Mouse (Mus musculus) thymus, postnatal 25 days (tissue): ENCODE data around the gene Car14.
"Not testable (repeated sequence)": the region's sequence is repeated elsewhere in the genome, so short reads cannot be mapped to it uniquely, and the experiment has no call there.

Experiments
- DNase-seq: peaks from one replicate; pipeline ENCODE4 v3.0.0; 2022

The Car14 gene

DNA sequence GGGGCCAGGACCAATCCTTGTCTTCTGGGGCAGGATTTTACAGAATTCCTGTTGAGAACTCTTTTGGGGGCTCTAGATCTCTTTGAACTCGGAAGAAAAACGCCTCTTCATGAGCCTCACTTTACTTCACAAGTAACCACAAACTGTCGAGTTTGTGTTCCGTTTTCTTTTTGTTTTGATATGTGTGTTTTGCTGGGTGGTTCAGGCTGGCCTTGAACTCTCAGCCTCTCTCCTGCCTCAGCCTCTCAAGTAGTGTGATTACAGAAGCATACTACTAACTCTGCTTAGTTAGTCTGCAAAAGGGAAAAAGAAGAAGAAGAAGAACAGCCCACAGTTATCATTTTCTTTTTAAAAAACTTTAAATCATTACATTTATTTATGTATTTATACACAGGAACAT is 19.7 kb upstream of the Car14 start:
- DNase-seq, result peak; percentile 45

DNA sequence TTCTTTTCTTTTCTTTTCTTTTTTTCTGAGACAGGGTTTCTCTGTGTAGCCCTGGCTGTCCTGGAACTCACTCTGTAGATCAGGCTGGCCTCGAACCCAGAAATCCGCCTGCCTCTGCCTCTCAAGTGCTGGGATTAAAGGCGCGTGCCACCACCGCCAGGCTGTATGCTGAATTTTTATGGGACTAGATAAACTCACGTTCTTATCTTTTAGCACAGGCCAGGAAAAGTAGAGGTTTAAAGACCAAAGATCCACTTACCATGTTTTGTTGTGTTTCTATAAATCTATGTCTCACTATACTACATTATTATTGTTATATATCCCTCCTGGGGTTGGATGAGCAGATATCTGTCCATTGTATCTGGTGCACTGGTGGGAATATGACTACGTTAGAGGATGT is 18.9 kb upstream of the Car14 start:
- not testable (repeated sequence) for DNase-seq

DNA sequence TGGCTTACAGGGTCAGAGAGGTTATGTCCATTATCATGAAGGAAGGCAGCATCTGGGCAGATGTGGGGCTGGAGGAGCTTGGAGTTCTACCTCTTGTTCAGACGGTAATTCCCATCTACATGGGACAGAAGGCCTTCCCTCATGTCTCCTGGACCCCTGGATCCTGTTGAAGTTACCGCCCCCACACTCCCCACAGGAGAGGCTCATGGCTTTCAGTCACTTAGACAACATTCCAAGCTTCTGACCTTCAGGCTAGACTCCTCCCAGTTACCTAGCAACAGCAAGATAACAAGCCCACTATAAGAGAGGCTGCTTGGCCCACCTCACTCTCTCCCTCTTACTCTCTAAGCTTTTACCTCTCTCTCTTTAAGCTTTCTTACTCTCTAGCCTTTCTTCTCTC is 16.0 kb upstream of the Car14 start:
- DNase-seq, result not testable (repeated sequence)

DNA sequence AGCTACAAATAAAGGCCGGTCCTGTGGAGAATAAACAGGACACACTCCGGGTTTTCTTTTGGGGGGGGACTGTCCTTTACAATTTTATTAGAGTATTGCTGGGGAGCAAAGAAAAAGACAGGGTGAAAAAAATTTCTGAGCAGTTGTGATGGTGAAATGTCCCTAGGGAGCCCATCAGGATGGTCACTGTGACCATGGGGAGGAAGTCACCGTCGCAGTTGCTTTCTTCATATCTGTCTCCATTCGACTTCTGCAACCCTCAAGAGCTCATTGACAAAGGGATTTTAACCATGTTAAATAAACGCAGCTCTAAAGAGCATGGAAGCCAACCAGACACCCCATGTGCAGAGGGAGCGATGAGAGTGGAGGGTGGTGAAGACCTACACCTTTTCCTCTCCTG is 12.3 kb upstream of the Car14 start:
- DNase-seq, result no peak

DNA sequence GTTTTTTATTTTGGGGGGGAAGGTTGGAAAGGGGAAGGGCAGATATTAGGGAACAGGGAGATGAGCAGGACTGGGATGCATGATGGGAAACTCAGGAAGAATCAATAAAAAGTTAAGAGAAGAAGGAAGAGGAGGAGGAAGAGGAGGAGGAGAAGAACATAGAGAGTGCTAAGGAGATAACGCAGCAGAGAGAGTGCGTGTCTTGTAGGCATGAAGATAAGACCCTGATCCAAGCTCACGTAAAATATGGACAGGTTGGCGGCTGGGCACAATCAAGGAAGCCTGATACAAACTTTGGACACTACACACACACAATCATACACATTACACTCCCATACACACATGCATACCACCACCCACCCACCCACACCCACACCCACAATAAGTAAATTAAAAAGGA is 10.2 kb upstream of the Car14 start:
- DNase-seq, result no peak

DNA sequence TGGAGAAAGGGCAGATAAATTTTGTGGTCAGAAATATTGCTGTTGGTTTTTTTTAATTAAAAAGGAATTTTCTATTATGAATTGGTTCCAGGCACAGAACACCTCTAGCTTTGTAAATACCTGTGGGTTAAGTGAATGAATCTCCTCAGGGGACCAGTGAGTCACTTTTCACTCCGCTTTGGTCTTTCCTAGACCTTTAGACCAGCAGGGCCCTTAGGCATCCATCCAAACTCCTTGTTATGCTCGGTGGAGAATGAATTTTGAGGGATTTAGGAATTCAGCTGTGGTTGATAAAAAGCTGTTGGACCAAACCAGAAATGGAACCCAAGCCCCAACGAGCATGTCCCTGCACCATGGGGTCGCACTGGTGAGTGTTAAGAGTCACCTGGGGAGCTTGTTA is 3.1 kb upstream of the Car14 start:
- no peak for DNase-seq

DNA sequence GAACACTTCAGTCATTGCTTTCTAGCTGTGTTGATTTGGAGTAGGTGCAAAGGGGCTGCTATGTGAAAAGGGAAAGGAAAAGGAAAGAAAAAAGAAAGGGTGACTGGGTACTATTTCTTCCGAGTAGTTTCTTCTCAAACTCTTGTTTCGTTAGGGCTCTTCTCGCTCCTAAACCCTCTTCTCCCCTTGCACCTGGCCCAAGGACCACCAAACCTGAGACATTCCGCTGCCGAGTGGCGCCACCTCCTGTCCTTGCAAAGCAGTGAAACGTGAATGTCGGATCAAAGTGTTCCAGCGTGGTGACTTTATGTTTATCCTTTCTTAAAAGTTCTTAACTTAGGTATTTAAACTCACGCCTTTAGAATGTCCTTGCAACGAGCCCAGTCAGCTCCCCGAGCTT is 2.4 kb upstream of the Car14 start:
- peak; percentile 84 for DNase-seq

DNA sequence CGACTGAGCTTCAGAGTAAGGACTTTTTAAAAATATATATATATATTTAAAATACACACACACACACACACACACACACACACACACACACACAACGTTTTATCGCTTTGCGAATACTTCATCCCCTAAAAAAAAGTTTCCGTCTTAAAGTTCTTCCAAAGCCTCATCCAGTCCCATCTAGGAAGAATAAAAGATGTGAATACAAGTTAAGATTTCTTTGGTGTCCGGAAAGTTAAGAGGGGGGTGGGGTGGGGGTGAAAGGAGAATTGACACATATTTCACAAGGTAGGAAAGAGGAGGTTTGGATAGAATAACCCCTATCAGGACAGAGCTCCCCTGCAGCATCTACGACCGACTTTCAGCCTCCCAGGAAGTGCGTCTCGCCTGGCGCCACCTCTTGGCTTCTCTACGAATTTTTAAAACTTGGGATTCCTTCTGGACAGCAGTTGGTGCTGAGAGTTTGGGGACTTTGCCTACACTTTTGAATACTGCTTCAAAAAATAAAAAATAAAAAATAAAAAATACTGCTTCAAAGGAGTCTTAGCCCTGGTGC is 1.5 kb upstream of the Car14 start:
- DNase-seq, result peak; percentile 56

DNA sequence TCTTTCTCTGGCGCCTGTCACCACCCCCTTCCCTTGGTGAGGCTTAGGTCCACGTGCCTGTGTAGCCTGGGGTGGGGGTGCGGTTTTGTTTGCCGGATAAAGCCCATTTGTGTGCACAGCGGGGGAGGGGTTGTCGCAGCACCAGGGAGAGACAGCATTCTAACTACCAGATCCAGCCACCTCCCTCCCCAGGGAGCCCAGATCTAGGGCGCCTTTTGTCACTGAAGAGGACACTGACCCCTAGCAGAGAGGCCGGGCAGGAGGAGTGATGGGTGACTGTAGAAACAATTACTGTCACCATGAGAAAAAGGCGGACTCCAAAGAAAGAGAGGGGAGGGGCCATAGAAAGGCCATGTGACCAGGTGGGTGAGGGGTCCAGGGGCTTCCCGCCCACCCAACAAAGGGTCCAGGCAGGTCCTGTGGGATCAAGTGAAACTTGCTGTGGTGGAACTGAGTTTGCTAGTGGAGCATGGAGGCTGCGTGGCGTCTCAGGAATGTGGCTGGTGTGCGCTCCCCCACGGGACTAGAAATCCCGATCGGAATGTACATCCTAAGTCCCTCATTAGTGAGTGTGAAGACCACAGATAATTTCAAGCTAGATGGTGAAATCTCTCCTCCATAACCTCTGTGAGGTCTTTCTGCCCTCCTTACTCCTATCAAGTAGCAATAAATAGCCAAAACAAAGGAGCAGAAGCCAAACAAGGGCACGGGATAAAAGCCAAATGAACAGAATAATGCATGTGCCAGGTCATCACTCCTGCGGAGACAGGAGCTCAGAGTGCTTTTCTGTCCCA is 852 bp upstream of the Car14 start:
- peak; percentile 51 for DNase-seq

DNA sequence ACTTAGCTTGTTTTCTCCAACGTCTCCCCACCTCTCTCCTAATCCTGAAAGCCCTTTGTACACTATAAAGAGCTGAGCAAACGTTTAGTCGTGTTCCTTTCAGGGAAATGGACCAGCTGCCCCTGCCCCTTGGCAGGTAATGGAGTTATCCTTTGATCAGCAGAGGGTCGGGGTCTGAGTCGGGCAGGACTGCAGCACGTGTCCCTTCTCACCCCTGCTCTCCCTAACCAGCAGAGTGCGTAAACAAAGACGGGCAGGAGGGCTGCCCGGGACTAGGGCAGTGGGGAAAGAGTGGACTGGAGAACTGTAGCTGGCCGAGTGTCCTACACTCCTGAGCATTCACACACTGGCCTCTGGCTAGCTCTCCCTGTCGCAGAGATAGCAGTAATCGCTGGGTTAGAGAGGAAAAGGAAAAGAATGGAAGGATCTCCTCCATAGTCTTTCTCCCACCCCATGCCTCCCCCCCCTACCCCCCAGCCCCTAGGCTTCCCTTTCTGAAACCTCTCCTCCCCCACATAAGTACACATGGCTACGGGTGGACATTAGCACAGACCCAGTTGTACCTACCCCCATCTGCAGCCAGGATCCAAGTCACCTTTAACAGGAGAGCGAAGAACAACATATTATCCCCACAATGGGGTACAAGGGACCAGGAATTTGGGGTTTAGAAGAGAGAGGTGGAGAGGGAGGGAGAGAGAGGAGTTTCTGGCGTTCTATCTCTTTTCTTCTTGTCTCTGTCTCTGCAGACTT is 563 bp downstream of the Car14 start:
- DNase-seq, result no peak

DNA sequence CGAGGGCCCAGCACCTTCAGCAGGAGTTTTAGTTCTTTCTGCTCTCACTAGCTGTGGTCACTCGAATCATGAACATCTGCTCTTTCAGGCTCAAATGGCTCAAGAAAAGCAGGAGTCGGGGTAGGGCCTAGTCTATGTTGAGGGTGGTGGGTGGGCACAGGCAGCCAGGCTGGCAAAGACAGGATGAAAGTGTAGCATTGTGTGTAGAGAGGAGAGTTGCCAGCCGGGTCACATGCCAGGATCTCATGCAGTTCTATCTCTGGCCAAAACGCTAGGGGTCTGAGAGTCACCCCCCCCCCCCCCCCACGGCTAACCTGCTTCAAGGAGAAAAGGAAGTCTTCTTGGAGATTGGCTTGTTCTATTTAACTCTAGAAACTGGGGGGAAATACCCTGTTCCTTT is 1.8 kb downstream of the Car14 start:
- DNase-seq, result no peak

DNA sequence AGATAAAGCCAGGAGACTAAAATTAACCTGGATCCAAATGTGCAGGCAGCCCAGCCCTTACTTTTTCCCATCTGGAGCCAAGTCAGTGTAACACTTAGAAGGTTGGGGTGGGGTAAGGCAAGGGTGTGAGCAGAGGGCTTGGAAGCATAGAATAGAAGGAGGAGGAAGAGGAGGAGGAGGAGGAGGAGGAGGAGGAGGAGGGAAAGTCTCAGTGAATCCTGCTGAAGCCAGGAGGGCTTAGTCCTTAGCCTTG is 2.2 kb downstream of the Car14 start:
- DNase-seq, result no peak

DNA sequence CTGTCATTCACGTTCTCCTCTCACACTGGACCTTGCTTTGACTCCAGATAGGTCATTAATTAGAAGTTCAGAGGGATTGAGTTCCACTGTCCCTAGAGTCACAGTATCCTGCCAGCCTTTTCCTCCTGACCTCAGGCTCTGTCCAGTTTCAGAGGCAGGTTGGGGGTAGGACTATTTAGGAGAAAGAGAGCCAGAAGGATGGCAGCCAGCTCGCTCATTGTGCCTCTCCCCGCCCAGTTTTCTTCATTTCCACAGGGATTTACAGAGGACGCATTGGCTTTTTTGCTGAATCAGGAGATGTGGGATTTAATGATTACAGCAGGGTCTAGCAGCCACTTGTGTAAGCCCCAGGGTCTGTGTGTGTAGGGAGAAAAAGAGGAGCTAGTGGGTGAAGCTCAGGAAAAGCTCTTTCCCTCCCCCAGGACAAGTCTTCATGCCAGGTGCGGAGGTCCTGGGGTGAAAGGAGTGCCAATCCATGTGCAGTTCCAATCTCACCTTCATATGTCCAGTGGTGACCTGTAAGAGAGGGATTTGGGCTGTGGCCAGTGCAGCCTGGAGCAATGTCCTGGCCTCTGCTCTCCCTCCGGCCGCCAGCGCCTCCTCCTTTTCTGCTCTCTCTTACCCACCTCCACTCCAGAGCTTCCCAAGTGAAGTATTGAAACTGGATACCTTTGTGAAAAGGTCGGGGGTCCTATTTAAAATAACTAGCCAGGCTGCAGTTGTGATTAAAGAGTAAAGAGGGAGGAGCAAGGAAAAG is 2.7 kb downstream of the Car14 start:
- no peak for DNase-seq

DNA sequence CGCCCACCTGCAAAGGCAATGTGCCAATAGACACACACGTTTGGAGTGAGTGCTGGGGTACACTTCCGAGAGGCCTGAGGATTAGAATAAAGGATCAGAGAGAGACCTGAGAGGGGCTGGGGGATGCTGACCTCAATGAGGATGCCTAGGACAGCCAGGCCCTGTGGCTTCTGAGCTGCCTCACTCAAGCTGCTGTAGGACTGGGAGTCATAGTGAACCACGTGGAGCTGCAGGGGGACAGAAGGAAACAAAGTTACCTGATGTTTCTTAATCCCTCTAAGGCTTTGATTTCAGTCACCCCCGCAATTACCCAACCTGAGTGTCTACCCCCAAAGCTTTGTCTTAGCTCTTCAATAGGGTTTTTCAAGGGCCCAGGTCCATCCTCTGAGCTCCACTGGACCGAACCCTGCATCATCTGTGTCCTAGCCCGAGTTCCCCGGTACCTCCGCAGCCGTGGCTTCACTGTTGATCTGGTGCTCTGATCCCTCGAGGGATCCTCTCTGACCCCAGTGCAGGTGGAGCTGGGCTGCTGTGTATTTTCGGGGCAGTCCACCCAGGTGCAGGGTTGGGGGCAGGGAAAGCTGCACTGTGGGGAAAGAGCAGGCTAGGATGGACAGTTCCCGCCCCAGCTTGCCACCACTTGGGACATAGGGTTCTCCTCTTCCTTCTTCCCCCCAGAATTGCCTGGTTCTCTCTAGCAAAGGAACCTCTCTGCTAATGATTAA is 4.5 kb downstream of the Car14 start:
- no peak for DNase-seq

DNA sequence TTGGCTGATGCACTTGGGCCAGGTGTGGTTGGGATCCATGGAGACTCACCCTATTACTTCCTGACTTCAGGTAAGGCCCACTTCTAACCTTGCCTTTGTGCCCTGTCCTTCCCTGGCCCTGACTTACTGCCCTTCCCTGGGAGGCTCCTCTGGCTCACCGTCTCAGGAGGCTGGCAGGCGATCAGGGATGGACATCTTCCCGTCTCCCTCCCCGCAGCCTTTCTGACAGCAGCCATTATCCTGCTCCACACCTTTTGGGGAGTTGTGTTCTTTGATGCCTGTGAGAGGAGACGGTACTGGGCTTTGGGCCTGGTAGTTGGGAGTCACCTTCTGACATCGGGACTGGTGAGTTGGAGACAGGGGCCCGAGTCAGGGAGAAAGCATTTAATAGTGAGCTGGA is 9.0 kb downstream of the Car14 start:
- DNase-seq, result not testable (repeated sequence)

DNA sequence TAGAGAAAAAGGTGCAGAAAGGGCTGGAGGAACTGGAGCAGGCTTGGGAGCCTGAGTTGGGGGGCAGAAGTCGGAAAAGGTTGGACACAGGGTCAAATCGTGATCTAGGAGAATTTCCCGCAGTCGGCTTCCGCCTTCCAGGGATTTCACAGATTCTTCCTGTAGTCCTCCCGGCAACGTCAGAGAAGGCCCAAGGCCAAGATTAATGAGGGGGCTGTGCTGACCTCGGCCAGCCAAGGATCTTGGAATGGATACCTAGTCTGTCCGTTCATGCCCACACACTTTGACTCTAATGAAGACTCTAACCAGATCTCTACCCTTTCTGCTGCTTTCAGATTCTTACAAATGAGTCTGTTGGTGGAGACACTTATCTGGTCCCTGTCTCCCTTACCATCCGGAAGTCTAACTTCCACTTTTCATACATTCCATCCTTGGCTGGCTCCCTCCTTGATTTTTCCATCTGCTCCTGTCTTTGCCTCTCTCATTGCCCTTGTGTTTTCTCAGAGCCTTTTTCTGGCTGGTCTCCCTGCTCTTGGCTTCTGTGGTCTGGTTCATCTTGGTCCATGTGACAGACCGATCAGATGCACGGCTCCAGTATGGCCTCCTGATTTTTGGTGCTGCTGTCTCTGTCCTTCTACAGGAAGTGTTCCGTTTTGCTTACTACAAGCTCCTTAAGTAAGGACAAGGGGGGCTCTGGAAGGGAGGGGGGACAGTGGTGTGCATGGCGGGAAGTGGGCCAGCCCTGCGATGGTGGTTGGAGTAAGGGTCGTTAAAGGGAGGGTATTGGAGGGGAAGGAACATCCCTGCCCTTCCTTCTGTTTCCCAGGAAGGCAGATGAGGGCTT is 10.0 kb downstream of the Car14 start:
- peak; percentile 27 for DNase-seq

DNA sequence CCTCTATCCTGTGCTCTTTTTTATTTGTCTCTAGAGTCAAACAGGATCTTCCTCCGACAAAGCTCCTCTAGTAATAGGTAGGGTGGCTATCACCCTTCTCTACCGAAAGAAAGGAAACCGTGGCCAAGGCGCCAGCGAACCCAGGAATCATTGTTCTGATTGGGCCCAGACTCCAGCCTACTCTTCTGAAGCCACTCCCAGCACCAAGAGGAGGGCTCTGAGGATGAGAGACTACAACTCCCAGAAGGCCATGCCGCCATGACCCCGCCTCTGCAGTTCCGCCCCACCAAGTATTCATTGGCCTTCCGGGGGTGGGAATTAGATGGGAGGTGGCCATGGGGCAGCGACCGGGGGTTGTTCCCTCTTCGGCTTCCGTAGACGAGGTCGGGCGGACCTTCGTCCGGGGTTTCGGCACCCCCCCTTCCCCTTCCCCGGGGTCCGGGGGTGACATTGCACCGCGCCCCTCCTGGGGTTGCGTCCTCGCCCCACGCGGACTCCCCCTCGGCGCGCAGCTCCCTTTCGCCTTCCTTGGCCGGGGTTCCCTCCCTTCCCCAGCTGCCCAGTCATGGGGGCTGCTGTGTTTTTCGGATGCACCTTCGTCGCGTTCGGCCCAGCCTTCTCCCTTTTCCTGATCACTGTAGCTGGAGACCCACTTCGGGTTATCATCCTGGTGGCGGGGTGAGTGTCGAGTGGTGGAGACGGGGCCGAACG is 10.7 kb downstream of the Car14 start, which contains the start of gene Aph1a:
Aph1a (plus strand) TSS at position 364 of the 711 bp plus-strand sequence.
- DNase-seq, result peak; percentile 95

DNA sequence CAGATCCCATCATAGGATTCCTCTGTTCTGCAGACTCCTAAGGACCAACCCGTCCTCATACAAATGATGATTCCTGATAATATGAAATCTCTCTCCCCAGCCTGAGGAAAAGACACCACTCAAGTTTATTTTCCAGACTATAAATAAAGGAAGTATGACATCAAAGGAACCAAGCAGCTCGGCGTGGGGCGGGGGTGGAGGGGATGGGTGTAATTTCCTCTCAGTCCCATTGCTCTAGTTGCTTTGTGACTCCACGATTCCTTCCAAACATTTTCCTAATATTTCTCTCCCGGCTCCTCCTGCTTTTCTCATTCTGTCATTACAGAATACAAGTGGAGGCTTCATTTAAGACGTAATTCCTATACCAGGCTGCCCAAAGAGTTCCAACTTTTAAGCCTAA is 11.4 kb downstream of the Car14 start:
- DNase-seq, result peak; percentile 19

DNA sequence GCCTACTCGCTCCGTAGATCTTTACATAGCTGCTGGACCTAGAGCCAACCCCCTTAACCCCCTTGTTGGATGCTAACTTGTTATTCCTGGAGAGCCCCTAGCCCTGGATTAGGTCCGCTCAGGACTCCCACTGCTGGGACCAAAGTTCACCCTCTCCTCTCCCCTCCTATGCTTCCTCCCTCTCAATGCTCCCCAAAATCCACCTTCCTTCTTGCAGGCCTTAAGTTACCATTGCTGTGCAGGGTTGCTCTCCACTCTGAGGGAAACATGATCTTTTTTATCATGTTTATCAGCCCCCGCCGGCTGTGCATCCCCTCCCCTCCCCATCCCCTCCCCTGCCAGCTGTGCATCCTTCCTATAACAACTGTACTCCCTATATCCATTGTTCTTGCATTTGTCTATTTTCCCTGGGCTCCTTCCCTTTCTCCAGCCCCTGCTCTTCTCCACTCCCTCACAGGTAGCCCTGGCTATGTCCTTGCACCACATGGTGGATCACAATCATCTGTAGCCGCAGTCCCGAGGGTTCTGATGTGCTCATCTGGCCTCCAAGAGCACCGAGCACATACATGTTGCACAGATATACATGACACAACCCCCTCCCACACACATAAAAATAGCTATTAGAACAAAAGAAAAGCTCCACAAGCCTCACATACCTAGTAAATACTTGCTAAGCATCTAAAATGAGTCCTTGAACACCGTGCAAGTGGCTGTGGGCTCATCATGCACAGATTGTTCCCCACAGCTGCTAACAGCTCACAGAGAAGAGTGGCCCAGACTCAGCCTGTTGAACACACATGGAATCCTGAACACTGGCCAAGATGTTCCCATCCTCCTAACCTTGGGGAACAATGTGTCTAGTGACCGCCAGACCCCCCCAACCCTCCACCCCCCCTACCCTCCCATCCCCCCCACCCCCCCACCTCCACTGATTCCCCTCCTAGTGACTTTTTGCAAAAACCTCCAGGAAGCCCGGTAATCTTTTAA is 12.1 kb downstream of the Car14 start:
- no peak for DNase-seq
